Mouse (Mus musculus) brain, embryonic 14.5 days (tissue): Measurements from ENCODE around the gene Cpa4.

Source experiments
- CTCF ChIP-seq: fragments of 200-500 bp; IDR thresholded peaks from 2 replicates; pipeline ENCODE4 v1.5.1; 2012; ENCODE audit warnings: inconsistent platforms, mild to moderate bottlenecking, moderate library complexity, borderline replicate concordance; ENCODE audit not compliant: insufficient read depth, insufficient read length; ENCODE audit errors: extremely low read depth
- POLR2A ChIP-seq: fragments of 200-500 bp; IDR thresholded peaks from 2 replicates; pipeline ENCODE4 v1.6.1; 2012; ENCODE audit warnings: mild to moderate bottlenecking, inconsistent platforms, borderline replicate concordance; ENCODE audit not compliant: poor library complexity, insufficient read depth, insufficient read length, severe bottlenecking; ENCODE audit errors: extremely low read depth

- TF ChIP-seq CTCF (no peak), POLR2A (no peak)
Measured at GRCm38 (mm10) chr6:30620994-30621393, 52.8 kb downstream of the Cpa4 start.
